Mouse (Mus musculus) forebrain, embryonic 16.5 days (tissue): ENCODE results near the gene Snn. TPM values are rescaled to one million over a fixed set of nuclear protein-coding genes. Genes with fewer than 3 reads are reported as not detected.

Experiments used
- ATAC-seq: fragments of 200-750 bp; cut with Nextera tagmentation; 2 replicates; pipeline ENCODE4 v1.8.0; 2017; ENCODE audit warnings: mild to moderate bottlenecking, moderate library complexity
- H3K27ac ChIP-seq: fragments of 300-500 bp; sonication (generic); 2 replicates; pipeline ENCODE4 v1.5.1; 2014; ENCODE audit warnings: low read length, control low read depth
- H3K27me3 ChIP-seq: fragments of 300-500 bp; sonication (generic); replicated peaks from 2 replicates; pipeline ENCODE4 v1.6.1; 2014; ENCODE audit warnings: low read length; ENCODE audit not compliant: control insufficient read depth, insufficient read depth
- H3K36me3 ChIP-seq: fragments of 300-500 bp; sonication (generic); 2 replicates; pipeline ENCODE4 v1.6.1; 2014; ENCODE audit not compliant: control insufficient read depth, insufficient read depth
- H3K4me1 ChIP-seq: fragments of 300-500 bp; sonication (generic); replicated peaks from 2 replicates; pipeline ENCODE4 v1.6.1; 2014; ENCODE audit warnings: low read length; ENCODE audit not compliant: control insufficient read depth, insufficient read depth
- H3K4me2 ChIP-seq: fragments of 300-500 bp; sonication (generic); 2 replicates; pipeline ENCODE4 v1.6.1; 2014; ENCODE audit warnings: mild to moderate bottlenecking, low read length, control low read depth
- H3K4me3 ChIP-seq: fragments of 300-500 bp; sonication (generic); replicated peaks from 2 replicates; pipeline ENCODE4 v1.5.1; 2014; ENCODE audit warnings: mild to moderate bottlenecking, low read length, control low read depth
- H3K9ac ChIP-seq: fragments of 300-500 bp; sonication (generic); replicated peaks from 2 replicates; pipeline ENCODE4 v1.6.1; 2014; ENCODE audit warnings: low read depth, low read length, control low read depth
- H3K9me3 ChIP-seq: fragments of 300-500 bp; sonication (generic); 2 replicates; pipeline ENCODE4 v1.6.1; 2016; ENCODE audit warnings: low read length; ENCODE audit not compliant: control insufficient read depth
- WGBS: fragments of 180-500 bp; shearing (Covaris S2); extraction: QIAGEN DNeasy Blood & Tissue Kit; methylation state at CpG from one replicate; pipeline ENCODE4 v1.1.7; 2014; 5-methylcytosine and 5-hydroxymethylcytosine counted together
- polyA plus RNA-seq: library from polyadenylated mRNA; unstranded; fragments of >200 nt; fragmentation: Nextera tagmentation; extraction: Ambion mirVana; gene quantifications from 2 replicates; pipeline ENCODE4 v1.2.1, GENCODE M21; 2015

Gene Snn
- polyA plus RNA-seq, 1 experiment from 2014 or later: 171 TPM

DNA sequence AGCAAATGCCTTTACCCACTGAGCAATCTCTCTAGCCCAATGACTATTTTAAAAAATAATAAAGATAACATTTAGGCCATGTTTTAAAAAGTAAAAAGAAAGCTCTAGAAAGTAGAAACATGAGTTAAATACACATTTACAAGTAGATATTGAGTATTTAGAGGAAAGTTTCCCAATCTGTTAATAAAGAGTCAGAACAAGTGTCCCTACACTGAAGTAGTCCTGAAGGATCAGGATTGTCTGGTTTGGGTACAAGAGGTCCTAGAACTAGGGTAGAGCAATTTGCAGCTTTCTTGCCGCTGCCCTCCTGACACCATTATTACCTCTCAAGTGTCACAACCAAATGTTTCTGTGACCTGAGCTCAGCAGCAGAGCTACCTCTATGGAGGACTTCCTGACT, 63.4 kb downstream of the Snn start:
- Histone ChIP-seq H3K27me3 (no peaks in the 10 kb centered on the region), H3K9me3 (no peaks in the 10 kb centered on the region), H3K4me3 (no peak overlapping the region), H3K27ac (no peak overlapping the region), H3K4me1 (no peaks in the 10 kb centered on the region), H3K9ac (no peak overlapping the region), H3K4me2 (no peak overlapping the region), H3K36me3 (0 out of 2 replicates have a peak, but pooled peaks cover 6% of the 10 kb centered on the region)
- ATAC-seq: no peak
- 100% methylated on average over 1 of the region's 1 CpGs for WGBS

Other genes starting within 250 kb of the Snn start
- not detected in 2 replicates for gene Gm11172, start 248.0 kb upstream of the Snn start, polyA plus RNA-seq
- 0.75 and 0.94 TPM in 2 replicates for gene Rmi2, start 225.9 kb upstream of the Snn start, polyA plus RNA-seq
- gene Litaf, start 5.2 kb downstream of the Snn start, polyA plus RNA-seq: 39.6 and 48.1 TPM in 2 replicates
- gene Txndc11, start 73.7 kb downstream of the Snn start, polyA plus RNA-seq: 29.8 and 33.3 TPM in 2 replicates
- gene Zc3h7a, start 115.4 kb downstream of the Snn start, polyA plus RNA-seq: 80.4 and 89.3 TPM in 2 replicates
- gene Rsl1d1, start 142.4 kb downstream of the Snn start, polyA plus RNA-seq: 155 and 178 TPM in 2 replicates
- 47.3 and 54.9 TPM in 2 replicates for gene Gspt1, start 193.4 kb downstream of the Snn start, polyA plus RNA-seq